In genomic region chr3:142834761-142835160, GRCm38 (mm10) we compare ENCODE assay signal across 16 mouse cellular contexts.
"Had no signal": no experiment of that assay in that cellular context is flagged by ENCODE, and none has a peak within 500 bp of the region (broad histone marks: within the 10 kb centered on the region; RNA-seq: fewer than 3 reads in every experiment).

No protein-coding gene starts in this region.

- H3K4me1 ChIP-seq: intestine, embryonic 15.5 days; limb, embryonic 15.5 days; stomach, embryonic 15.5 days had no signal

- H3K36me3 ChIP-seq: midbrain, embryonic 12.5 days; stomach, embryonic 15.5 days had no signal

- H3K9ac ChIP-seq: intestine, embryonic 15.5 days; limb, embryonic 15.5 days; lung, embryonic 14.5 days; midbrain, embryonic 12.5 days; neural tube, embryonic 13.5 days; stomach, embryonic 15.5 days had no signal

- ATAC-seq: intestine, embryonic 15.5 days; midbrain, embryonic 16.5 days had no signal

- H3K27ac ChIP-seq: intestine, embryonic 15.5 days; layer of hippocampus, adult 2 months; left cerebral cortex, adult 2 months; limb, embryonic 15.5 days; midbrain, embryonic 12.5 days; neural tube, embryonic 13.5 days; stomach, embryonic 15.5 days had no signal

- H3K4me2 ChIP-seq: intestine, embryonic 15.5 days; limb, embryonic 15.5 days; lung, embryonic 14.5 days; midbrain, embryonic 12.5 days; neural tube, embryonic 13.5 days; stomach, embryonic 15.5 days had no signal

- H3K27me3 ChIP-seq: intestine, embryonic 15.5 days; limb, embryonic 15.5 days; megakaryocyte, embryonic 14.5 days; midbrain, embryonic 12.5 days; neural tube, embryonic 13.5 days; stomach, embryonic 15.5 days had no signal

- H3K4me3 ChIP-seq: intestine, embryonic 15.5 days; layer of hippocampus, adult 2 months; left cerebral cortex, adult 2 months; limb, embryonic 15.5 days; megakaryocyte, embryonic 14.5 days; midbrain, embryonic 12.5 days; neural tube, embryonic 13.5 days; stomach, embryonic 15.5 days had no signal

- DNase-seq: kidney, adult 18-20 months; kidney, postnatal 10 days; kidney, postnatal 4 days; lung, embryonic 14.5 days; lung, postnatal 10 days; lung, postnatal 4 days; thymus, postnatal 36 days had no signal

- H3K9me3 ChIP-seq: intestine, embryonic 15.5 days; limb, embryonic 15.5 days; megakaryocyte, embryonic 14.5 days; midbrain, embryonic 12.5 days; neural tube, embryonic 13.5 days; stomach, embryonic 15.5 days had no signal
